Mouse (Mus musculus) CD4-positive naive resting alpha-beta T cell, adult 76 days (primary cell): ENCODE results near the gene Gm20867. TPM values are rescaled to one million over a fixed set of nuclear protein-coding genes. Genes with fewer than 3 reads are reported as not detected.

ENCODE experiments used
- total RNA-seq: library from RNA; stranded (reverse); gene quantifications from one replicate; pipeline ENCODE4 v1.2.4, GENCODE M21; 2023

Gene Gm20867
- total RNA-seq: not detected

DNA sequence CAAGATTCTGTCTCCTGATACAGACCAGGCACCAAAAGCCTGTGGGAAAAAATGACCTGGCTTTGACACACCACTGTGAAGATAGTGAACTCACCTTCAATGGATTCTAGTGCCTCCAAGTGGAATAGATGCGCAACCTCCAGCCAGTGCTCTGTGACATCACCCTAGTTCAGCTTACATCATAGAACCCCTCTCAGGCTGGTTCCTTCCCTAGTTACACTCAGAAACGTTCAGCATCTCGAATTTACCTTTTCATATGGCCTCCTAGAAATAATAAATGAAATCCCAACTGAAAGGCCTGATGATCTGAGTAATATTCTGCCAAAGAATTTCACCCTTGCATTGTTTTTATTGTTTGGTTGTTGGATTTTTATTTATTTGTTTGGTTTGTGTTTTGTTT, at the start of gene Gm20867:
Gm20867 (minus strand) TSS at position 101 of the 400 bp plus-strand sequence.

Other genes with a start within 250 kb of the Gm20867 start
- gene Gm29564, start 249.8 kb upstream of the Gm20867 start, total RNA-seq: not detected